Mouse (Mus musculus) testis, adult 2 months (tissue): ENCODE measurements around the gene Jund. TPM values are rescaled to one million over a fixed set of nuclear protein-coding genes. Genes with fewer than 3 reads are reported as not detected.
A peak's percentile ranks its signal among the peaks of the same experiment; 100 is the strongest.

Experiments used
- H3K27ac ChIP-seq: fragments of 200-500 bp; 2 replicates; pipeline ENCODE4 v1.5.1; 2012; ENCODE audit warnings: low read depth, low read length; ENCODE audit not compliant: control insufficient read depth, insufficient read depth
- H3K27me3 ChIP-seq: fragments of 200-500 bp; 2 replicates; pipeline ENCODE4 v1.6.1; 2012; ENCODE audit warnings: mild to moderate bottlenecking, low read length, moderate library complexity; ENCODE audit not compliant: control insufficient read depth, insufficient read depth
- H3K36me3 ChIP-seq: fragments of 200-500 bp; 2 replicates; pipeline ENCODE4 v1.6.1; 2012; ENCODE audit warnings: mild to moderate bottlenecking, low read length; ENCODE audit not compliant: control insufficient read depth, insufficient read depth
- H3K4me1 ChIP-seq: fragments of 200-500 bp; 2 replicates; pipeline ENCODE4 v1.6.1; 2012; ENCODE audit warnings: low read length; ENCODE audit not compliant: control insufficient read depth, insufficient read depth
- H3K4me3 ChIP-seq: fragments of 200-500 bp; 2 replicates; pipeline ENCODE4 v1.5.1; 2012; ENCODE audit warnings: low read depth, mild to moderate bottlenecking, low read length, moderate library complexity, mixed read lengths; ENCODE audit not compliant: control insufficient read depth
- CTCF ChIP-seq: fragments of 200-500 bp; IDR thresholded peaks from 2 replicates; pipeline ENCODE4 v1.5.1; 2012; ENCODE audit warnings: low read depth, mild to moderate bottlenecking, inconsistent platforms, low read length, moderate library complexity; ENCODE audit not compliant: control insufficient read depth, insufficient read depth, insufficient replicate concordance
- POLR2A ChIP-seq: fragments of 200-500 bp; IDR thresholded peaks from 2 replicates; pipeline ENCODE4 v1.6.1; 2012; ENCODE audit warnings: low read depth, mild to moderate bottlenecking, inconsistent platforms, low read length, moderate library complexity; ENCODE audit not compliant: control insufficient read depth
- polyA plus RNA-seq: library from polyadenylated mRNA; depleted of rRNA; stranded (reverse); fragments of >200 nt; gene quantifications from 2 replicates; pipeline ENCODE4 v1.2.3, GENCODE M21; 2012

Gene Jund
- polyA plus RNA-seq, 1 experiment: 79.2 TPM

GRCm38 (mm10) chr8:70743656-70744590, 45.2 kb downstream of the Jund start:
- H3K36me3 ChIP-seq: no peaks in the 10 kb centered on the region
- no peaks in the 10 kb centered on the region; the same call in 1 of the 2 replicates for H3K27me3 ChIP-seq
- no peak overlapping the region for H3K27ac ChIP-seq
- TF ChIP-seq CTCF (no peak), POLR2A (no peak)
- peak overlapping the region; percentile 47 for H3K4me3 ChIP-seq
- peaks cover 17% of the 10 kb centered on the region for H3K4me1 ChIP-seq

GRCm38 (mm10) chr8:70744806-70745205, 46.1 kb downstream of the Jund start:
- Histone ChIP-seq H3K4me1 (peaks cover 17% of the 10 kb centered on the region), H3K36me3 (no peaks in the 10 kb centered on the region), H3K27me3 (no peaks in the 10 kb centered on the region; the same call in 1 of the 2 replicates), H3K4me3 (no peak overlapping the region), H3K27ac (no peak overlapping the region)
- TF ChIP-seq CTCF (no peak), POLR2A (no peak)

- Histone ChIP-seq H3K27ac (no peak overlapping the region), H3K4me1 (peaks cover 17% of the 10 kb centered on the region), H3K36me3 (no peaks in the 10 kb centered on the region), H3K27me3 (no peaks in the 10 kb centered on the region; the same call in 1 of the 2 replicates), H3K4me3 (no peak overlapping the region)
- TF ChIP-seq POLR2A: no peak
Measured at GRCm38 (mm10) chr8:70745691-70746220, 47.0 kb downstream of the Jund start.

GRCm38 (mm10) chr8:70746676-70747075, 47.9 kb downstream of the Jund start:
- no peaks in the 10 kb centered on the region for H3K36me3 ChIP-seq
- H3K4me3 ChIP-seq: no peak overlapping the region
- no peak overlapping the region for H3K27ac ChIP-seq
- H3K4me1 ChIP-seq: peaks cover 17% of the 10 kb centered on the region
- no peak for TF ChIP-seq POLR2A
- TF ChIP-seq CTCF: no peak
- H3K27me3 ChIP-seq: no peaks in the 10 kb centered on the region; the same call in 1 of the 2 replicates

- Histone ChIP-seq H3K27ac (no peak overlapping the region), H3K4me1 (peaks cover 17% of the 10 kb centered on the region), H3K4me3 (no peak overlapping the region), H3K27me3 (no peaks in the 10 kb centered on the region; the same call in 1 of the 2 replicates), H3K36me3 (no peaks in the 10 kb centered on the region)
- no peak for TF ChIP-seq CTCF
- no peak for TF ChIP-seq POLR2A
Measured at GRCm38 (mm10) chr8:70747211-70747890, 48.6 kb downstream of the Jund start.

- H3K4me1 ChIP-seq: peaks cover 23% of the 10 kb centered on the region
- H3K36me3 ChIP-seq: no peaks in the 10 kb centered on the region
- TF ChIP-seq CTCF: no peak
- no peak for TF ChIP-seq POLR2A
- no peak overlapping the region for H3K27ac ChIP-seq
- H3K27me3 ChIP-seq: no peaks in the 10 kb centered on the region; the same call in 1 of the 2 replicates
- no peak overlapping the region for H3K4me3 ChIP-seq
Measured at GRCm38 (mm10) chr8:70748246-70749096, 49.7 kb downstream of the Jund start.
